Mouse (Mus musculus): ENCODE data around the gene Gm7073. TPM values are rescaled to one million over a fixed set of nuclear protein-coding genes. Genes with fewer than 3 reads are reported as not detected.
A peak's percentile ranks its signal among the peaks of the same experiment; 100 is the strongest.

Gm7073 gene
- not detected in 2 replicates for total RNA-seq (2014; rRNA removed; ENCODE audit: low replicate concordance)
- polyA plus RNA-seq (2015; fragmentation: Nextera tagmentation; extraction: Ambion mirVana) = not detected in 2 replicates

DNA sequence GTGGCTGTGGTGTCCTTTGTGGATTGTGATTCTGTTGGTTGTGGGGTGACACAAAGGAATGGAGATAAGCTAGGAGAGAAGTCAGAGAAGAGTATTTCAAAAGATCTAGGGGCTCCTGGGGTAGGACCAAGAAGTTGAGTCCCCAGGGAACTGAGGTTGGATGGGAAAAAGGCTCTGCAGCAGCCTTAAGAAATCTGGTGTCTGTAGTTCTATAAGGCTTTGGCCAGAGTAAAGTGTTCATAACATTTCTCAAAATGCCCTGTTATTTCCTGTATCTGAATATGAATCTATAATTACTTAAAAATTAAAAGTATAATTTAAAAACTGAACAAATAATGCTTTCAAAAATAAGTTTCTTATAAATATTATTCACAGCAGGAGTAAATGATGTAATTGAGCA, at the start of gene Gm7073:
TSS of gene Gm7073 (minus strand) at position 101 of the 400 bp plus-strand sequence.
- no peak within 1 kb of the TSS for H3K27ac ChIP-seq (ENCODE audit: low read depth)
- no peak within 1 kb of the TSS for H3K9ac ChIP-seq (replicated peaks; ENCODE audit: low read depth, low read length)
- H3K9me3 ChIP-seq (replicated peaks; ENCODE audit: control insufficient read depth, low read length) = no peaks in the 10 kb centered on the region
- H3K4me3 ChIP-seq (ENCODE audit: low read depth, low read length) = no peak within 1 kb of the TSS
- no peak within 1 kb of the TSS for H3K4me2 ChIP-seq (ENCODE audit: low read depth, low read length)
- no peaks in the 10 kb centered on the region for H3K27me3 ChIP-seq (ENCODE audit: control insufficient read depth, insufficient read depth, low read length)
- ATAC-seq (ENCODE audit: insufficient read depth, low read depth) (no peak), DNase-seq (ENCODE audit: low spot score) (no peak)
- TF ChIP-seq EP300 (IDR thresholded peaks at IDR 0.05; ENCODE audit: low read depth) (no peak), CTCF (IDR thresholded peaks at IDR 0.05; ENCODE audit: low read depth) (no peak)
- no peaks in the 10 kb centered on the region for H3K36me3 ChIP-seq (replicated peaks; ENCODE audit: control insufficient read depth, insufficient read depth, low read length)
- no peaks in the 10 kb centered on the region for H3K4me1 ChIP-seq (ENCODE audit: control insufficient read depth, insufficient read depth)

DNA sequence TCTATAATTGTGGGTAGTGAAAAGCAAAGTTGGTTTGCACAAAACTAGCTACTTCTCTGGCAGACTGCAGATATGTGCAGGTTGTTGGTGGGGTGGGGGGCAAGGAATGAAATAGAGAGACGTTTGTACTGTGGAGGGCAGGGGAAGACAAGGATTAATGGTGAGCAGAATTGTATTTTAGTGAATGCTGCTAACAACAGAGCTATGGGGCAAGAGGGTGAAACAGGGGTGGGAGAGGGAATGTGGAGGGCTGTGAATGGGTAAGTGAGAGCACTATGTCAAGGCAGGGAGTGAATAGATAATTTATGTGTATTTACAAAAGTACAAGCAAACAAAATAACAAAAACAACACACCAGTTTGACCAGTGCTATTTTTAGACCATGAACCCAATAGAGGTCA, 31.5 kb upstream of the Gm7073 start:
- TF ChIP-seq CTCF (IDR thresholded peaks at IDR 0.05; ENCODE audit: low read depth) (no peak), EP300 (IDR thresholded peaks at IDR 0.05; ENCODE audit: low read depth) (no peak)
- H3K9me3 ChIP-seq (replicated peaks; ENCODE audit: control insufficient read depth, low read length) = no peaks in the 10 kb centered on the region
- H3K4me1 ChIP-seq (ENCODE audit: control insufficient read depth, insufficient read depth) = no peaks in the 10 kb centered on the region
- no peak overlapping the region for H3K4me3 ChIP-seq (ENCODE audit: low read depth, low read length)
- DNase-seq (ENCODE audit: low spot score) = no peak
- H3K27me3 ChIP-seq (ENCODE audit: control insufficient read depth, insufficient read depth, low read length) = no peaks in the 10 kb centered on the region
- no peaks in the 10 kb centered on the region for H3K36me3 ChIP-seq (replicated peaks; ENCODE audit: control insufficient read depth, insufficient read depth, low read length)
- WGBS = 27% methylated on average over 1 of the region's 1 CpGs
- H3K4me2 ChIP-seq (ENCODE audit: low read depth, low read length) = no peak overlapping the region
- no peak overlapping the region for H3K9ac ChIP-seq (replicated peaks; ENCODE audit: low read depth, low read length)
- H3K27ac ChIP-seq (ENCODE audit: low read depth) = no peak overlapping the region
- ATAC-seq (ENCODE audit: insufficient read depth, low read depth) = no peak

DNA sequence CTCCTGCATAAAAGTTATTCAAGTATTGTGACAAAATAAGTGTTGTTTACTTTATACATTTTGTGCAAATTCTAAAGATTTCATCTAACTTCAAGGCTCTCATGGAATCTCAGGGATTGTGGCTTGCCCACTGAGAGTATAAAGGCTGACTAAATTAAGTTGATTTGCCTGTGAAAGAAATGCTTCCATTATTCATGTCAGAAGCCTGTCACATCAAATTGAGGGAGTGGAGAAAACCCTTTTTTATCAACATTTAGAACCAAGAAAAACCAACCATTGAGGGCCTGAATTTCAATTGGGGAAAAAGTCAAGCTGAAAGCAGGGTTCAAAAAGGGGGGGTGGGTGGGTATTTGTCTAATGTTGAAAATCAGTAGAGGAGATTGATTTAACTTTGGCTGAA, 30.0 kb upstream of the Gm7073 start:
- H3K36me3 ChIP-seq (replicated peaks; ENCODE audit: control insufficient read depth, insufficient read depth, low read length) = no peaks in the 10 kb centered on the region
- H3K27ac ChIP-seq (ENCODE audit: low read depth) = no peak overlapping the region
- H3K4me2 ChIP-seq (ENCODE audit: low read depth, low read length) = no peak overlapping the region
- H3K27me3 ChIP-seq (ENCODE audit: control insufficient read depth, insufficient read depth, low read length) = no peaks in the 10 kb centered on the region
- no peak for TF ChIP-seq EP300 (IDR thresholded peaks at IDR 0.05; ENCODE audit: low read depth)
- no peak for TF ChIP-seq CTCF (IDR thresholded peaks at IDR 0.05; ENCODE audit: low read depth)
- H3K9me3 ChIP-seq (replicated peaks; ENCODE audit: control insufficient read depth, low read length) = no peaks in the 10 kb centered on the region
- H3K4me3 ChIP-seq (ENCODE audit: low read depth, low read length) = no peak overlapping the region
- no peak overlapping the region for H3K9ac ChIP-seq (replicated peaks; ENCODE audit: low read depth, low read length)
- DNase-seq (ENCODE audit: low spot score) = no peak
- ATAC-seq (ENCODE audit: insufficient read depth, low read depth) = no peak
- no peaks in the 10 kb centered on the region for H3K4me1 ChIP-seq (ENCODE audit: control insufficient read depth, insufficient read depth)

DNA sequence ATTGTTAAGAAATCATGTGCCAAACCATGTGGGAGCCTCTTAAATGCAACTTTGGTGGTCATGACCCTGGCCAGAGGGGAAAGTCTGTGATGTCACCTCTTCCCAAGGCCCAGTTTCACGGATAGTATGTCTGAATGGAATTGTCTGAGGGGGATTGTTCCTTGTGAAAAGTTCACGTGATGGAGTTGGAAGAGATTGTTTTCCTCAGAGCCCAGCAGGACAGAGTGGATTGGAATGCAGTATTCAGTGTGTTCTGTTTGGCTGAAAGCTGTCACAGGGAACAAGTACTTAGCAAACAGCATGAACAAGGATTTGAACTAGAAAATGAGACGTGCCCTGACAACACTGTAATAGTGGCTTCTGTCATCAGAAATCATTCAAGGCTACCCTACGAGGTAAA, 16.2 kb upstream of the Gm7073 start:
- WGBS = 51% methylated on average over 4 of the region's 4 CpGs
- TF ChIP-seq CTCF (IDR thresholded peaks at IDR 0.05; ENCODE audit: low read depth) (no peak), EP300 (IDR thresholded peaks at IDR 0.05; ENCODE audit: low read depth) (no peak)
- DNase-seq (ENCODE audit: low spot score) = no peak
- H3K4me3 ChIP-seq (ENCODE audit: low read depth, low read length) = no peak overlapping the region
- ATAC-seq (ENCODE audit: insufficient read depth, low read depth) = no peak
- no peak overlapping the region for H3K27ac ChIP-seq (ENCODE audit: low read depth)
- no peak overlapping the region for H3K4me2 ChIP-seq (ENCODE audit: low read depth, low read length)
- no peak overlapping the region for H3K9ac ChIP-seq (replicated peaks; ENCODE audit: low read depth, low read length)
- no peaks in the 10 kb centered on the region for H3K9me3 ChIP-seq (replicated peaks; ENCODE audit: control insufficient read depth, low read length)
- no peaks in the 10 kb centered on the region for H3K4me1 ChIP-seq (ENCODE audit: control insufficient read depth, insufficient read depth)
- H3K27me3 ChIP-seq (ENCODE audit: control insufficient read depth, insufficient read depth, low read length) = no peaks in the 10 kb centered on the region
- H3K36me3 ChIP-seq (replicated peaks; ENCODE audit: control insufficient read depth, insufficient read depth, low read length) = no peaks in the 10 kb centered on the region

DNA sequence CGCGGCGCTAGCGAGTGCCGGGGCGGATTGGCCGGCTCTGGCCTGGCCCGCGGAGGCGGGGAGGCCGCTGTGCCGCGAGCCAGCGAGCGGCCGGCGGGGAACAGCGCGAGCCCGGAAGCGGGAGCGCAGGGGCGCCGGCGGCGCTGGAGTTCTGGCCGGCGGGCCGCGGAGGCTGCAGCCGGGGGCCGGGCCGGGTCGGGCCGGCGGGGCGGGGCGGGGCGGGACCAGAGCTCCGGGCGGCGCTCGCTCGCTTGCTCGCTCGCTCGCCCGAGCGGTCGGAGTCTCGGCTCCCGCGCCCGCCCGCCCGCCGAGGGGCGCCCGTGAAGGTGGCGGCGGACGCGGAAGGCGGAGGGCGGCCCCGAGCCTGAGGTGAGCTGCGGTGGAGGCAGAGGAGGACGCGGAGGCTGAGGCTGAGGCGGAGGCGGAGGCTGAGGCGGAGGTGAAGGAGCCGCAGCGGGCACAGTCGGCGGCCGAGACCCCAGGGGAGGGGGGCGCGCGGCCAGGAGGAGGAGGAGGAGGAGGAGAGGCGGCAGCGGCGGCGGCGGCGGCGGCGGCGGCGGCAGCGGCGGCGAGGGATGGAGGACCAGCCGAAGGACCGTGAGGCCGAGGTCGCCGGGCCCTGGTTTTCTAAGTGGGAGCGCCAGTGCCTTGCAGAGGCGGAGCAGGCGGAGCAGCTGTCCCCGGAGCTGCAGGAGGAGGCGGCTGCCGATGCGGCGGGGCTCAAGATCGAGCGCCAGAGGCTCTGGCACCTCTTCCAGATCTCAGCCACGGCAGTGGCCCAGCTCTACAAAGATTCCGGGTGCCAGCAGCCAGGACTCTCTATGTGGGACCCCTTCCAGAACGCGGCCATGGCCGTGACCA, 8.6 kb upstream of the Gm7073 start:
- Histone ChIP-seq H3K4me2 (ENCODE audit: low read depth, low read length) (peak overlapping the region; percentile 72), H3K4me3 (ENCODE audit: low read depth, low read length) (peak overlapping the region; percentile 58), H3K4me1 (ENCODE audit: control insufficient read depth, insufficient read depth) (no peaks in the 10 kb centered on the region), H3K27me3 (ENCODE audit: control insufficient read depth, insufficient read depth, low read length) (peaks cover 20% of the 10 kb centered on the region), H3K36me3 (replicated peaks; ENCODE audit: control insufficient read depth, insufficient read depth, low read length) (no peaks in the 10 kb centered on the region), H3K9me3 (replicated peaks; ENCODE audit: control insufficient read depth, low read length) (no peaks in the 10 kb centered on the region), H3K9ac (replicated peaks; ENCODE audit: low read depth, low read length) (peak overlapping the region; percentile 20; the same call in 1 of the 2 replicates), H3K27ac (ENCODE audit: low read depth) (no peak overlapping the region)
- 10% methylated on average over 51 of the region's 113 CpGs for WGBS
- TF ChIP-seq CTCF (IDR thresholded peaks at IDR 0.05; ENCODE audit: low read depth) = no peak
- no peak for TF ChIP-seq EP300 (IDR thresholded peaks at IDR 0.05; ENCODE audit: low read depth)
- ATAC-seq (ENCODE audit: insufficient read depth, low read depth) = peak; percentile 86
- no peak for DNase-seq (ENCODE audit: low spot score)

DNA sequence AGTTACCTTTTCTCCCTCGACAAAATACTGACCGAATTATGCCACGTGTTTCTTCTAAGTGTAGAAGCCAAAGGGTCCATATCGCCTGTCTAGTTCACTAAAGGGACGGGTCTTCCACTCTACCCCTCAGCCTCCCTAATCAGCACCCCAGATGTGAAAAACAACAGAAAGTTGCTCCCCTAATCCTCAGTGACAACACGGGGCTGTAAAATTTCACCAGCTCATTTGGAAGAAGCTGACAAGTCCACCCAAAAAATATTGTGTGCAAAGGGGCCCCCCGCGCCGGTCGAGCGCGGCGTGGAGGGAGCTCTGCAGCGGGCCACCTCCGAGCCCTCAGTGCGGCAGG, 8.0 kb upstream of the Gm7073 start:
- H3K4me2 ChIP-seq (ENCODE audit: low read depth, low read length) = peak overlapping the region; percentile 72
- no peak for ATAC-seq (ENCODE audit: insufficient read depth, low read depth)
- peak overlapping the region; percentile 58 for H3K4me3 ChIP-seq (ENCODE audit: low read depth, low read length)
- peaks cover 20% of the 10 kb centered on the region for H3K27me3 ChIP-seq (ENCODE audit: control insufficient read depth, insufficient read depth, low read length)
- WGBS = 11% methylated on average over 10 of the region's 16 CpGs
- H3K9ac ChIP-seq (replicated peaks; ENCODE audit: low read depth, low read length) = no peak overlapping the region
- no peak overlapping the region for H3K27ac ChIP-seq (ENCODE audit: low read depth)
- H3K9me3 ChIP-seq (replicated peaks; ENCODE audit: control insufficient read depth, low read length) = no peaks in the 10 kb centered on the region
- TF ChIP-seq CTCF (IDR thresholded peaks at IDR 0.05; ENCODE audit: low read depth) (no peak), EP300 (IDR thresholded peaks at IDR 0.05; ENCODE audit: low read depth) (no peak)
- H3K36me3 ChIP-seq (replicated peaks; ENCODE audit: control insufficient read depth, insufficient read depth, low read length) = no peaks in the 10 kb centered on the region
- DNase-seq (ENCODE audit: low spot score) = no peak
- H3K4me1 ChIP-seq (ENCODE audit: control insufficient read depth, insufficient read depth) = no peaks in the 10 kb centered on the region
